Mouse (Mus musculus) MEL (cell line): ENCODE data around the gene Med23.

Experiments used
- CTCF ChIP-seq, 3 experiments: IDR thresholded peaks in 2 of 3; conservative IDR thresholded peaks in 1 of 3; 2 replicates each; pipeline ENCODE4 v1.5.1; 2011 to 2012; ENCODE audit warnings: low read length in 3 of 3, low read depth in 2 of 3, mild to moderate bottlenecking in 2 of 3, improper control_type of control experiment in 1 of 3, inconsistent platforms in 1 of 3, mixed read lengths in 1 of 3, moderate library complexity in 1 of 3; ENCODE audit not compliant: control insufficient read depth in 1 of 3, insufficient read depth in 1 of 3, poor library complexity in 1 of 3, severe bottlenecking in 1 of 3
- ELF1 ChIP-seq: IDR thresholded peaks from 2 replicates; pipeline ENCODE4 v1.6.1; 2014; ENCODE audit warnings: low read depth, mild to moderate bottlenecking, inconsistent platforms, low read length, improper control_type of control experiment, moderate library complexity
- EP300 ChIP-seq, 2 experiments: IDR thresholded peaks; 2 replicates each; pipeline ENCODE4 v1.6.1; 2011; ENCODE audit warnings: improper control_type of control experiment in 2 of 2, low read length in 2 of 2, low read depth in 1 of 2, mild to moderate bottlenecking in 1 of 2
- MYC ChIP-seq: IDR thresholded peaks from 2 replicates; pipeline ENCODE4 v1.6.1; 2011; ENCODE audit warnings: low read depth, mild to moderate bottlenecking, low read length, improper control_type of control experiment, moderate library complexity
- RCOR1 ChIP-seq: IDR thresholded peaks from 2 replicates; pipeline ENCODE4 v1.6.1; 2012; ENCODE audit warnings: low read depth, mild to moderate bottlenecking, inconsistent platforms, low read length, improper control_type of control experiment
- SMC3 ChIP-seq: IDR thresholded peaks from 2 replicates; pipeline ENCODE4 v1.6.1; 2011; ENCODE audit warnings: low read depth, low read length, improper control_type of control experiment

DNA sequence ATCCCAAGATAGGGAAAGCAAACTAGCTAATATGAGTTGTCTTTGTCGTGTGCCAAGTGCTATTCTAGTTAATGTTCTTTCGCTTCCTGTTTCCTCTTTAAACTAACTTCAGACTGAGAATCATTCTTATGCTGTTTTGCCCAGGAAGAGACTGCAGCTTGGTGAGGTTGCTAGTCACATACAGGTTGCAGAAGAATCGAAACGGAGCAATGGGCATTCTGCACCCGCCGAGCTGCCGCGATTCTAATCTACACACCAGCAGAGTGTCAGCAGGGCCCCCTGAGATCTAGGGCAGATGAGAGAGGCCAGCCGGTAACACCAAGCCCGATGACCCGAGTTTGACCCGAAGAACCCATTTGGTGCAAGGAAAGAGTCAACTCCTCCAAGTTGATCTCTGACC is 58.3 kb downstream of the Med23 start:
- TF ChIP-seq SMC3 (no peak), MYC (no peak), EP300 (IDR thresholded peaks at IDR 0.05; ENCODE audit: low read depth in 1 of 2, low read length in 2 of 2) (no peak), CTCF (IDR thresholded peaks at IDR 0.05 in 2 of 3, conservative IDR thresholded peaks at IDR 0.05 in 1 of 3; ENCODE audit: control insufficient read depth in 1 of 3, insufficient read depth in 1 of 3, low read depth in 2 of 3, low read length in 3 of 3, poor library complexity in 1 of 3, severe bottlenecking in 1 of 3) (no peak), RCOR1 (no peak), ELF1 (no peak)
